Mouse (Mus musculus) bone marrow macrophage, adult 2 months (primary cell): ENCODE measurements at regions not wholly inside any gene's neighbourhood (a gene's known extent, or its start where the extent isn't known, plus 50 kb on each side); places are given as distances from the start of the nearest gene placed in this dataset.

Experiments used
- CTCF ChIP-seq: IDR thresholded peaks from 2 replicates; pipeline ENCODE4 v1.5.1; 2012; ENCODE audit warnings: low read depth, mild to moderate bottlenecking, low read length, moderate library complexity
- POLR2A ChIP-seq: IDR thresholded peaks from 2 replicates; pipeline ENCODE4 v1.6.1; 2012; ENCODE audit warnings: mild to moderate bottlenecking, low read depth, low read length, borderline replicate concordance

GRCm38 (mm10) chr14:48800857-48801256 is 127.2 kb upstream of the Otx2 start:
- no peak for TF ChIP-seq CTCF
- TF ChIP-seq POLR2A, result no peak
